In the genomic region with DNA sequence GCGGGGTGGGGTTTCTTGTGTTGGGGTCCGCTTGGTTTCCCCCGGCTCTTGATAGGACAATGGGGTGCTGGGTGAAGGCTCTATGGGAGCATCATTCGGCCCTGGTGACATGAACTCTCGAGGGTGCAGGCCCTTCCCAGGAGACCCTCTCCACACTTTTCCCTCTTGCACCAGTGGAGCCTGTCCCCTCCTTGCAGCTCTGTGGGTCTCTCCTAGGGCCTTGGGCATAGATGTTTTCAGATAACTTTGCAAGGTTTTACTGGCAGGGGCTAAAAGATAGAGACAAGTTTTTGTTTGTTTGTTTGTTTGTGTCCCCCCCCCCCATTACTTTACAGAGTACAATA, we compare ENCODE assay signal across 8 mouse cellular contexts. TPM values are rescaled to one million over a fixed set of nuclear protein-coding genes. Genes with fewer than 3 reads are reported as not detected.
A peak's percentile ranks its signal among the peaks of the same experiment; 100 is the strongest.
DNase-seq lines count a peak whose midpoint lies in the region; ATAC-seq and TF ChIP-seq lines count a peak whose summit lies in the region.

No protein-coding gene starts in this region.

- H3K36me3 ChIP-seq in embryonic facial prominence, embryonic 15.5 days, result no peaks in the 10 kb centered on the region
- no peaks in the 10 kb centered on the region for H3K36me3 ChIP-seq in limb, embryonic 10.5 days

- H3K27me3 ChIP-seq in embryonic facial prominence, embryonic 15.5 days, result no peaks in the 10 kb centered on the region
- H3K27me3 ChIP-seq in limb, embryonic 10.5 days (ENCODE audit: low read depth, poor library complexity, severe bottlenecking), result no peaks in the 10 kb centered on the region

- no peak for DNase-seq in lung, adult 2 months
- DNase-seq in lung, postnatal 4 days, result no peak
- DNase-seq in limb, embryonic 10.5 days (ENCODE audit: low spot score), result no peak
- DNase-seq in left cerebral cortex, adult 8-10 months (ENCODE audit: low spot score in 2 of 2), result no peak
- no peak for DNase-seq in embryo, embryonic 9.5 days (ENCODE audit: extremely low spot score)

- H3K27ac ChIP-seq in embryonic facial prominence, embryonic 15.5 days (replicated peaks), result 0 out of 2 replicates have a peak overlapping the region, but pooled peaks have one; percentile 31
- H3K27ac ChIP-seq in limb, embryonic 10.5 days, result peak overlapping the region; percentile 87
- no peak overlapping the region for H3K27ac ChIP-seq in olfactory bulb, adult 2 months (ENCODE audit: insufficient read depth, low read depth, low read length)

- TF ChIP-seq CTCF in lung, adult 2 months (IDR thresholded peaks at IDR 0.05; ENCODE audit: insufficient read depth, low read length), result no peak
- no peak for TF ChIP-seq CTCF in olfactory bulb, adult 2 months (IDR thresholded peaks at IDR 0.05; ENCODE audit: insufficient read depth, low read depth, low read length)

- peaks cover 2% of the 10 kb centered on the region; the same call in 1 of the 2 replicates for H3K4me1 ChIP-seq in lung, adult 2 months (ENCODE audit: control insufficient read depth, insufficient read depth, low read length)
- H3K4me1 ChIP-seq in embryonic facial prominence, embryonic 15.5 days, result 0 out of 2 replicates have a peak, but pooled peaks cover 7% of the 10 kb centered on the region
- H3K4me1 ChIP-seq in limb, embryonic 10.5 days, result peaks cover 10% of the 10 kb centered on the region
- peaks cover 2% of the 10 kb centered on the region for H3K4me1 ChIP-seq in olfactory bulb, adult 2 months (ENCODE audit: control insufficient read depth, insufficient read depth, low read length)

- WGBS in lung, adult 2 months, result 0% methylated on average over 5 of the region's 5 CpGs
- WGBS in embryonic facial prominence, embryonic 15.5 days, result 2% methylated on average over 5 of the region's 5 CpGs
- 9% methylated on average over 5 of the region's 5 CpGs for WGBS in limb, embryonic 10.5 days
- WGBS in olfactory bulb, adult 2 months, result 1% methylated on average over 5 of the region's 5 CpGs

- H3K4me3 ChIP-seq in lung, adult 2 months (replicated peaks; ENCODE audit: extremely low read depth, low read depth, low read length), result peak overlapping the region; percentile 67
- peak overlapping the region; percentile 66 for H3K4me3 ChIP-seq in embryonic facial prominence, embryonic 15.5 days (replicated peaks)
- peak overlapping the region; percentile 84 for H3K4me3 ChIP-seq in limb, embryonic 10.5 days
- H3K4me3 ChIP-seq in olfactory bulb, adult 2 months (ENCODE audit: insufficient read depth, low read depth, low read length), result peak overlapping the region; percentile 58

- no peaks in the 10 kb centered on the region for H3K9me3 ChIP-seq in embryonic facial prominence, embryonic 15.5 days (replicated peaks)
- no peaks in the 10 kb centered on the region for H3K9me3 ChIP-seq in limb, embryonic 10.5 days (replicated peaks)

- H3K4me2 ChIP-seq in embryonic facial prominence, embryonic 15.5 days (replicated peaks), result peak overlapping the region; percentile 82

- H3K9ac ChIP-seq in embryonic facial prominence, embryonic 15.5 days, result peak overlapping the region; percentile 48

- no peak for TF ChIP-seq POLR2A in lung, adult 2 months (IDR thresholded peaks at IDR 0.05; ENCODE audit: borderline replicate concordance, extremely low read depth, low read depth, low read length)
- TF ChIP-seq POLR2A in olfactory bulb, adult 2 months (IDR thresholded peaks at IDR 0.05; ENCODE audit: insufficient read depth, low read depth, low read length), result no peak

- peak; percentile 54; the same call in 1 of the 2 replicates for ATAC-seq in embryonic facial prominence, embryonic 15.5 days (ENCODE audit: insufficient number of reproducible peaks, low FRiP score, low TSS enrichment, low read depth)
- ATAC-seq in granulocyte monocyte progenitor cell, adult 5-6 weeks (replicated peaks; ENCODE audit: poor library complexity, severe bottlenecking), result no peak

RNA-seq across cellular contexts. Expression of gene Plscr4, which starts 0.9 kb away (rescaled TPM):
- 25.0 and 26.6 TPM in 2 replicates for polyA plus RNA-seq in lung, adult 2 months (2012; rRNA removed)
- polyA plus RNA-seq in embryonic facial prominence, embryonic 15.5 days (2015; fragmentation: Nextera tagmentation; extraction: Ambion mirVana), result 6.4 and 7.5 TPM in 2 replicates
- polyA plus RNA-seq in limb, embryonic 10.5 days (2016; fragmentation: Nextera tagmentation; extraction: Ambion mirVana), result 0.28 and 0.31 TPM in 2 replicates
- not detected in 2 replicates for polyA plus RNA-seq in olfactory bulb, adult 2 months (2012; ENCODE audit: insufficient read depth, insufficient read length, low replicate concordance, missing spikeins)
- 1 to 10 TPM; 1.9 to 2.6 (median 2.2) TPM for total RNA-seq in left cerebral cortex, adult 8-10 months (2022)
- not detected in 2 replicates for total RNA-seq in granulocyte monocyte progenitor cell, adult 5-6 weeks (2014; fragmentation: Nextera tagmentation)
- total RNA-seq in granulocyte monocyte progenitor cell, adult 5-6 weeks (2017), result 0.04 TPM in 1 of 2 replicates, not detected in the other
